Mouse (Mus musculus): ENCODE results near the gene Cirbp. TPM values are rescaled to one million over a fixed set of nuclear protein-coding genes. Genes with fewer than 3 reads are reported as not detected.

Cirbp gene
- polyA plus RNA-seq, 1 experiment from 2014 or later: 62.6 TPM

GRCm38 (mm10) chr10:80153713-80154112, 12.1 kb upstream of the Cirbp start:
- H3K4me3 ChIP-seq (ENCODE audit: low read length): peak overlapping the region; percentile 96
- peak overlapping the region; percentile 83 for H3K4me2 ChIP-seq (ENCODE audit: low read depth, low read length)
- no peak for ATAC-seq
- peak overlapping the region; percentile 98 for H3K9ac ChIP-seq (ENCODE audit: low read depth, low read length)
- WGBS: 78% methylated on average over 19 of the region's 19 CpGs
- no peaks in the 10 kb centered on the region for H3K27me3 ChIP-seq (replicated peaks; ENCODE audit: control insufficient read depth, insufficient read depth, low read length)
- peaks cover 32% of the 10 kb centered on the region for H3K36me3 ChIP-seq (ENCODE audit: control insufficient read depth, insufficient read depth, low read length)
- H3K9me3 ChIP-seq (ENCODE audit: control insufficient read depth, low read length): no peaks in the 10 kb centered on the region
- H3K27ac ChIP-seq (ENCODE audit: low read length): peak overlapping the region; percentile 99
- H3K4me1 ChIP-seq (ENCODE audit: control insufficient read depth, insufficient read depth, low read length): peaks cover 69% of the 10 kb centered on the region

GRCm38 (mm10) chr10:80154384-80154783, 11.4 kb upstream of the Cirbp start:
- no peak for ATAC-seq
- Histone ChIP-seq H3K36me3 (ENCODE audit: control insufficient read depth, insufficient read depth, low read length) (peaks cover 32% of the 10 kb centered on the region), H3K4me2 (ENCODE audit: low read depth, low read length) (no peak overlapping the region), H3K9ac (ENCODE audit: low read depth, low read length) (peak overlapping the region; percentile 98; the same call in 1 of the 2 replicates), H3K27me3 (replicated peaks; ENCODE audit: control insufficient read depth, insufficient read depth, low read length) (no peaks in the 10 kb centered on the region), H3K4me1 (ENCODE audit: control insufficient read depth, insufficient read depth, low read length) (peaks cover 75% of the 10 kb centered on the region), H3K4me3 (ENCODE audit: low read length) (no peak overlapping the region), H3K9me3 (ENCODE audit: control insufficient read depth, low read length) (no peaks in the 10 kb centered on the region), H3K27ac (ENCODE audit: low read length) (peak overlapping the region; percentile 99; the same call in 1 of the 2 replicates)
- 83% methylated on average over 7 of the region's 7 CpGs for WGBS

GRCm38 (mm10) chr10:80155277-80155676, 10.5 kb upstream of the Cirbp start:
- no peaks in the 10 kb centered on the region for H3K27me3 ChIP-seq (replicated peaks; ENCODE audit: control insufficient read depth, insufficient read depth, low read length)
- H3K4me1 ChIP-seq (ENCODE audit: control insufficient read depth, insufficient read depth, low read length): peaks cover 78% of the 10 kb centered on the region
- peak overlapping the region; percentile 98; the same call in 1 of the 2 replicates for H3K9ac ChIP-seq (ENCODE audit: low read depth, low read length)
- 60% methylated on average over 1 of the region's 1 CpGs for WGBS
- H3K4me2 ChIP-seq (ENCODE audit: low read depth, low read length): no peak overlapping the region
- ATAC-seq: no peak
- peak overlapping the region; percentile 34 for H3K27ac ChIP-seq (ENCODE audit: low read length)
- H3K4me3 ChIP-seq (ENCODE audit: low read length): no peak overlapping the region
- H3K36me3 ChIP-seq (ENCODE audit: control insufficient read depth, insufficient read depth, low read length): peaks cover 29% of the 10 kb centered on the region
- H3K9me3 ChIP-seq (ENCODE audit: control insufficient read depth, low read length): no peaks in the 10 kb centered on the region

GRCm38 (mm10) chr10:80156002-80156751, 9.6 kb upstream of the Cirbp start:
- H3K4me2 ChIP-seq (ENCODE audit: low read depth, low read length): no peak overlapping the region
- H3K36me3 ChIP-seq (ENCODE audit: control insufficient read depth, insufficient read depth, low read length): peaks cover 29% of the 10 kb centered on the region
- ATAC-seq: no peak
- no peaks in the 10 kb centered on the region for H3K27me3 ChIP-seq (replicated peaks; ENCODE audit: control insufficient read depth, insufficient read depth, low read length)
- no peaks in the 10 kb centered on the region for H3K9me3 ChIP-seq (ENCODE audit: control insufficient read depth, low read length)
- WGBS: 80% methylated on average over 29 of the region's 29 CpGs
- peak overlapping the region; percentile 69 for H3K27ac ChIP-seq (ENCODE audit: low read length)
- H3K4me3 ChIP-seq (ENCODE audit: low read length): no peak overlapping the region
- peaks cover 87% of the 10 kb centered on the region for H3K4me1 ChIP-seq (ENCODE audit: control insufficient read depth, insufficient read depth, low read length)
- H3K9ac ChIP-seq (ENCODE audit: low read depth, low read length): no peak overlapping the region

GRCm38 (mm10) chr10:80156752-80157053, 9.1 kb upstream of the Cirbp start:
- H3K36me3 ChIP-seq (ENCODE audit: control insufficient read depth, insufficient read depth, low read length): peaks cover 29% of the 10 kb centered on the region
- H3K27ac ChIP-seq (ENCODE audit: low read length): peak overlapping the region; percentile 69; the same call in 1 of the 2 replicates
- no peak overlapping the region for H3K9ac ChIP-seq (ENCODE audit: low read depth, low read length)
- no peak overlapping the region for H3K4me3 ChIP-seq (ENCODE audit: low read length)
- H3K4me1 ChIP-seq (ENCODE audit: control insufficient read depth, insufficient read depth, low read length): peaks cover 89% of the 10 kb centered on the region
- no peak overlapping the region for H3K4me2 ChIP-seq (ENCODE audit: low read depth, low read length)
- no peaks in the 10 kb centered on the region for H3K9me3 ChIP-seq (ENCODE audit: control insufficient read depth, low read length)
- WGBS: 55% methylated on average over 7 of the region's 7 CpGs
- no peak for ATAC-seq
- H3K27me3 ChIP-seq (replicated peaks; ENCODE audit: control insufficient read depth, insufficient read depth, low read length): no peaks in the 10 kb centered on the region

GRCm38 (mm10) chr10:80157141-80157929, 8.4 kb upstream of the Cirbp start:
- Histone ChIP-seq H3K27me3 (replicated peaks; ENCODE audit: control insufficient read depth, insufficient read depth, low read length) (no peaks in the 10 kb centered on the region), H3K4me2 (ENCODE audit: low read depth, low read length) (no peak overlapping the region), H3K4me3 (ENCODE audit: low read length) (no peak overlapping the region), H3K9me3 (ENCODE audit: control insufficient read depth, low read length) (no peaks in the 10 kb centered on the region), H3K36me3 (ENCODE audit: control insufficient read depth, insufficient read depth, low read length) (peaks cover 29% of the 10 kb centered on the region), H3K27ac (ENCODE audit: low read length) (peak overlapping the region; percentile 65), H3K4me1 (ENCODE audit: control insufficient read depth, insufficient read depth, low read length) (peaks cover 89% of the 10 kb centered on the region), H3K9ac (ENCODE audit: low read depth, low read length) (no peak overlapping the region; the same call in 1 of the 2 replicates)
- ATAC-seq: no peak
- WGBS: 63% methylated on average over 15 of the region's 15 CpGs

- Histone ChIP-seq H3K4me1 (ENCODE audit: control insufficient read depth, insufficient read depth, low read length) (peaks cover 88% of the 10 kb centered on the region), H3K27me3 (replicated peaks; ENCODE audit: control insufficient read depth, insufficient read depth, low read length) (no peaks in the 10 kb centered on the region), H3K36me3 (ENCODE audit: control insufficient read depth, insufficient read depth, low read length) (peaks cover 27% of the 10 kb centered on the region), H3K9me3 (ENCODE audit: control insufficient read depth, low read length) (no peaks in the 10 kb centered on the region), H3K4me3 (ENCODE audit: low read length) (no peak overlapping the region), H3K27ac (ENCODE audit: low read length) (peak overlapping the region; percentile 98), H3K4me2 (ENCODE audit: low read depth, low read length) (peak overlapping the region; percentile 9; the same call in 1 of the 2 replicates), H3K9ac (ENCODE audit: low read depth, low read length) (peak overlapping the region; percentile 52)
- ATAC-seq: peak; percentile 5; the same call in 1 of the 2 replicates
- WGBS: 11% methylated on average over 18 of the region's 18 CpGs
Measured at GRCm38 (mm10) chr10:80158307-80158986, 7.3 kb upstream of the Cirbp start.

GRCm38 (mm10) chr10:80159021-80159560, 6.7 kb upstream of the Cirbp start:
- Histone ChIP-seq H3K36me3 (ENCODE audit: control insufficient read depth, insufficient read depth, low read length) (peaks cover 21% of the 10 kb centered on the region), H3K9me3 (ENCODE audit: control insufficient read depth, low read length) (no peaks in the 10 kb centered on the region), H3K9ac (ENCODE audit: low read depth, low read length) (peak overlapping the region; percentile 52), H3K4me1 (ENCODE audit: control insufficient read depth, insufficient read depth, low read length) (peaks cover 87% of the 10 kb centered on the region), H3K27me3 (replicated peaks; ENCODE audit: control insufficient read depth, insufficient read depth, low read length) (no peaks in the 10 kb centered on the region), H3K4me2 (ENCODE audit: low read depth, low read length) (peak overlapping the region; percentile 84), H3K4me3 (ENCODE audit: low read length) (peak overlapping the region; percentile 50), H3K27ac (ENCODE audit: low read length) (peak overlapping the region; percentile 98)
- peak; percentile 2; the same call in 1 of the 2 replicates for ATAC-seq
- 10% methylated on average over 12 of the region's 12 CpGs for WGBS

Data from intestine, embryonic 16.5 days (tissue).